Mouse (Mus musculus): ENCODE data around the gene Pla2g4c. TPM values are rescaled to one million over a fixed set of nuclear protein-coding genes. Genes with fewer than 3 reads are reported as not detected.
"Not testable (repeated sequence)": the region's sequence is repeated elsewhere in the genome, so short reads cannot be mapped to it uniquely, and the experiment has no call there.

Gene Pla2g4c
- total RNA-seq (2022) = under 1 TPM; 0.16 to 0.59 (median 0.42) TPM

DNA sequence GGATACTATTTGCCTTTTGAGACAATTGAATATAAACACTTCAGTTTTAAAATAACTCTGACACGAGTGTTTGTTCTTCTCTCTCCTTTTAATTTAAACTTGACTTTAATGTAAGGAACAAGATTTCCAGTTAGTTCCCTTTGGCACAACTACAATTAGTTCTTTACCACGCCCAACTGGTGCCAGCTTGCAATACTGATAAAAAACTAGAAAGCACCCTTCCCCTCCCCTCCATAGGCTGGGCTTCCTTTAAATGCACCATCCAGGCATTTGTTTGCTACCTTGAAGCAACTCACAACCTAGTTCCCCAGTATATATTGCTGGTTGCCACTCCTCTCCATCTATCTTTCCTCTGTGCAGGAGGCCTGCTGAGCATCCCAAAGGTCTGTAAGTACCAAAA lies at the start of gene Pla2g4c:
Gene Pla2g4c (plus strand): TSS at position 340 of the 400 bp plus-strand sequence.
- no peak for DNase-seq (ENCODE audit: low spot score in 2 of 2)

DNA sequence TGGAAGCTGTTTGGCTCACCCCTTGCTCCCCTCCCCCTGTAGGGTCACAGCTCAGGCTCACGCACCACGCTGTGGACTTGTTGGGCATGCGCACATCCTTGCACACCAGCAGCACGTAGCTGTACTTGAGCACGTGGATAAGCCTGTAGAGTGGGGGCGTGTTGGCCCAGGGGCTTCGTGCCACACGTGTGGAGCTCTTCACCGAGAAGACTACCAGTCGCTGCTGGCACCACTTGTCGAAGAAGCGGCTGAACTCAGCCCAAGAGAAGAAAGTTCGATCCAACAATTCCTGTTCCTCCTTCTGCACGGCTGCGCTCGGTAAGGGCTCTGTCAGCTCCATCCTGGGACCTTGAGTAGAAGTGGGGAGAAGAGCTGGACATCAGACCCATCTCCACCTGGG lies 47.4 kb upstream of the Pla2g4c start, which contains the start of gene Lig1:
Gene Lig1 (plus strand): TSS at position 203 of the 400 bp plus-strand sequence.
- DNase-seq (ENCODE audit: low spot score in 2 of 2) = no peak

DNA sequence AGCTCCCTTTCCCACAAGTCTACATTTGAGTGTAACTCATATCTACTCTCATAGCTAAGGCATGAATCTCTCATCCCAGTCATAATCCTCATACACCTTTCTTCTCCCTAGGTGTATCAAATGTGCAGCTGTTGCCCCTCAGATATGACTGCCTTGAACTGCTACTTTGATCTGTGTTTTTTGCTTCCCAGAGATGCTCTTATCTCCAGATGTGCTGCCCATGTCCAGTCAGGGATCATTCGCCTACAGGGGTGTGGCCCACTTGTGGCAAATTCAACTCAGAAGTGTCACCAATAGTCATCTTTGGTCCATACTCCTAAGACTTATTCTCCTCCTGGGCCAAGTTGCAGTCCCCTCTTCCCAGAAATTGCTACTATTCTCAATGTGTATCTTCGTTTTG lies 46.6 kb upstream of the Pla2g4c start:
- DNase-seq (ENCODE audit: low spot score in 2 of 2) = no peak

GRCm38 (mm10) chr7:13278308-13278891 lies 46.1 kb upstream of the Pla2g4c start, which contains the start of gene Zswim9:
TSS of gene Zswim9 (minus strand) at chr7:13278721.
- DNase-seq (ENCODE audit: low spot score in 2 of 2) = peak; percentile 91

GRCm38 (mm10) chr7:13278957-13279356 lies 45.5 kb upstream of the Pla2g4c start:
- not testable (repeated sequence) for DNase-seq (ENCODE audit: low spot score in 2 of 2)

DNA sequence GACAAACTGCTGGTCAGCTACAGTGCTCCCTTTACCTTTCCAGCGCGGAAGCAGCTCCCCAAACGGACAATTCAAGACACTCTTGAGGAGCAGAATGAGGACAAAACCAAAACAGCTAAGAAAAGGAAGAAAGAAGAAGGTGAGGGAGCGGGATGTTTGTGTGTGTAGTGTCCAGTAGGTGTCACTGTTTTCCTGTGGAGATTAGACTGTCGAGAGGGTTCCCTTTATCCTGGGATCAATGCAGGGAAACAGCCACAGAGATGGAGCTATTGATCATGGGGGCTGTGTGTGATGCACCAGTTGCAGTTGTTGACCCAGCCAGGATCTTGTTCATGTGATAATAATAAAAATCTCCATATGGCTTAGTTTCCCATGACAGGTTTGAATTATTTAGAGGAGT lies 35.8 kb upstream of the Pla2g4c start:
- DNase-seq (ENCODE audit: low spot score in 2 of 2) = no peak

- no peak for DNase-seq (ENCODE audit: low spot score in 2 of 2)
Observed at GRCm38 (mm10) chr7:13290041-13290675, 34.3 kb upstream of the Pla2g4c start.

DNA sequence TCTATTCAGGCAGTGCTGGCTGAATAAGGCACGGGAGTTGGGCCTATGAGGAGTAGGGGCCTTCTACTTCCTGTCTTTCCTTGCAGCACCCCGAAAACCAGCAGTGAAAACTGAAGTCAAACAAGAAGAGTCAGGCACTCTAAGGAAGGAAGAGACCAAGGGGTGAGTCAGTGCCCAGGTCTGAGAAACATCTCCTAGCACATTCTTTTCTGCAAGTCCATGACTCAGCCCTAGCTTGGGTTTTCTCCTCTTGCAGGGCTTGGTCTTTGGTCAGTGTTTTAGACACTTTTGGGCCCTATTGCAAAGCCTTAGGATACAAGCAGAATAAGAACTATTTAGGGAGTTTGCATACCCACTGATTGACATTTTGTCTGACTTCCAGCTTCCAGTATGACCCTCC lies 33.1 kb upstream of the Pla2g4c start:
- DNase-seq (ENCODE audit: low spot score in 2 of 2) = no peak

GRCm38 (mm10) chr7:13293878-13294855 lies 30.3 kb upstream of the Pla2g4c start:
- DNase-seq (ENCODE audit: low spot score in 2 of 2) = no peak

DNA sequence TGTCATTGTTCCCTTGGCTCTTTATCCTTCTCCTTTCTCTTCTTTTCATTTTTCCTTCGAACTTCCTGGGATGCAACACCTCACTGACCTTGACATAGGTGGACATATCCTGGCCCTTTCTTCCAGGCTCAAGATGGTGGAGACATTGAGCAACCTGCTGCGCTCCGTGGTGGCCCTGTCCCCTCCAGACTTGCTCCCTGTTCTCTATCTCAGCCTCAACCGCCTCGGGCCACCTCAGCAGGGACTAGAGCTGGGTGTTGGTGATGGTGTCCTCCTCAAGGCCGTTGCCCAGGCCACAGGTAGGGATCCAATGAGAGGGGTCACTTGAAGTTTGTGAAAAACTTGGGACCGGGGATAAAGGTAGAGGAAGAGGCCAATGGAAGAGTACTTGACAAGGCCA lies 29.2 kb upstream of the Pla2g4c start:
- no peak for DNase-seq (ENCODE audit: low spot score in 2 of 2)

- no peak for DNase-seq (ENCODE audit: low spot score in 2 of 2)
Observed at GRCm38 (mm10) chr7:13297636-13298035, 26.8 kb upstream of the Pla2g4c start.

GRCm38 (mm10) chr7:13298821-13299220 lies 25.6 kb upstream of the Pla2g4c start:
- DNase-seq (ENCODE audit: low spot score in 2 of 2) = no peak

GRCm38 (mm10) chr7:13301643-13302042 lies 22.8 kb upstream of the Pla2g4c start:
- no peak for DNase-seq (ENCODE audit: low spot score in 2 of 2)

DNA sequence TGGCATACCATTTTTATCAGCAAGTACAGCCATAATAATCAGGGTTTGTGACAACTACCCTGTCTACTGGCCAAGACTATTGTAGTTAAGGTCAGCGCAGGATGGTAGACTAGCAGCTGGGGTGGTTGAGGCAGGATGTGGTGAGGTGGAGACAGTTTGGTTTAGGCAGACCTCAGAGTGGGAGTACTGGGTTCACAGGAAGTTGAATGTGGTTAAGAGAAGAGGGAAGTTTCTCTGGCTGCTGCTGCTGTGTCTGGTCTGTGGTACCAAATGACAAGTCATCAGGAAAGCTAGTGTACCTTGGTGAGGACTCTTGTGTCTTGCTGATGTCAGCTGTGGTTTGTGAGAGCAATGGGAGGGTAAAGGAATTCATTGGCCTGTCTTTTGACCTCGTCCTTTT lies 21.7 kb upstream of the Pla2g4c start:
- no peak for DNase-seq (ENCODE audit: low spot score in 2 of 2)

DNA sequence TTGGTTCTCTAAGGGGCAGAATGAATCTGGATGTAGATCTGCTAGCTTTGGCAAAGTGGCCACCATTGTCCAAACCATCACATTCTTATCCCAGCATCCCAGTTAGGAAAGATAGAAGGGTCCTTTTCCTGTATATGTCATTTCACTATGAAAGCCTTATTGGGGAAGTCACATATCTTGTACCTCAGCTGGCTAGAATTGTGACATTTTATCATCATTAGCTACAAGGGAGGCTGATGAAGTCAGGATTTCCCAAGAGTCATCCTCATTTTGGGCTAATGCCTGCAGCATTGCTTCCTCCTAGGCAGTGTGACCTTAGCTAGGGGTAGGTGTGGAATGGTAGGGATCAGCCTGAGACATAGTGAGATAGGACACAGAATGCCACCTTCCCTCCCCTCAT lies 21.1 kb upstream of the Pla2g4c start:
- DNase-seq (ENCODE audit: low spot score in 2 of 2) = no peak

- DNase-seq (ENCODE audit: low spot score in 2 of 2) = no peak
Observed at GRCm38 (mm10) chr7:13309407-13309806, 15.0 kb upstream of the Pla2g4c start.

DNA sequence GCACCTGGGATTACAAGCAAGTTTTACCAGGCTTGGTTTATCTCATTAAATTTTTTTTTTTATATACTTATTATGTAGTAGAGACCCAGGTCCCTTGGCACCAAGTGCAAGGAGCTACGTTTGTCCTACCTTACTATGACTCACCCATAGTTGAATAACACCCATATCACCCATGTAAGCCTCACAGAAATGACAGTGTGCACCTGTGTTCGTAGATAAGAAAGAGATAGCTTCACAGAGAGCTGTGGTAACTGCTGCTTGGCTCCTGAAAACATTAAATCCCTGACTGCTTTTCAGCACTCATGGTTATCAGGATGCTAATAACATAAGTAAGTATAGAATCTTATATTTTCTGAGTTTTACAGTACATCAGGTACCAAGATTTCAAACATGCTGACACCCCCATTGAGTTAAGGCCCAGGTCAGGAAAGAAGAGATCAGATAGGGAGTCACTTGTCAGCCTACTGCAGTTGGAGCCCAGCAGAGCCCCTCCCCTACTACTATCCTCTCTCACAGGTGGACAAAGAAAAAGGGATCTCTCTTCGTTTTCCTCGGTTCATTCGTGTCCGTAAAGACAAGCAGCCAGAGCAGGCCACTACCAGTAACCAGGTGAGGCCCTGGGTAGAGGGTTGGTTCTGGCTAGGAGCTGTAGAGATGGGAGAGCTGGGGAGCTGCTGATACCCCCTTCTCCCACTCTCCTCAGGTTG lies 13.8 kb upstream of the Pla2g4c start:
- no peak for DNase-seq (ENCODE audit: low spot score in 2 of 2)

GRCm38 (mm10) chr7:13311401-13311800 lies 13.1 kb upstream of the Pla2g4c start:
- DNase-seq (ENCODE audit: low spot score in 2 of 2) = no peak

DNA sequence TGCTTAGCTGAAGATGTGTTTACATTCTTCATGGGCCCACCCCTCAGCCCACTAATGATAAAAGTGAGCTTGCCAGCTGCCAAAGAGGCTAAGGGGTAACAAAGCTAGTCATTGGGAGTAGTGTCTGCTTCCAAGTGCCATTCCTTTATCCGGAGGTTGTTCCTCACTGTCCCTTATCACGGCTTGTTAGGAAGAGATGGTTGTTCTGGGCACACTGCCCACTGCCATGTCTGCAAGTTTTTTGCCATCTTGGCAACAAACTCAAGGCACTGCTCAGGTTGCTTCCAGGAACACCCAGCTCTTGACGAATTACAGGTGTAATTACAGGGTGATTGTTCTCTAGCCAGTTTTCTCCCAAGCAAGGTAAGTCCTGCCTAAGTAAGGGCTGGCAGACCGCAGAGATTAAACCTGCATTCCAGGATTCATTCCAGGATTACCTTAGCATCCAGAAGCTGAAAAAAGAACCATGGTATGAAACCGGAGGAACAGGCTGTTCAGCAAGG lies 10.3 kb upstream of the Pla2g4c start:
- DNase-seq (ENCODE audit: low spot score in 2 of 2) = no peak

DNA sequence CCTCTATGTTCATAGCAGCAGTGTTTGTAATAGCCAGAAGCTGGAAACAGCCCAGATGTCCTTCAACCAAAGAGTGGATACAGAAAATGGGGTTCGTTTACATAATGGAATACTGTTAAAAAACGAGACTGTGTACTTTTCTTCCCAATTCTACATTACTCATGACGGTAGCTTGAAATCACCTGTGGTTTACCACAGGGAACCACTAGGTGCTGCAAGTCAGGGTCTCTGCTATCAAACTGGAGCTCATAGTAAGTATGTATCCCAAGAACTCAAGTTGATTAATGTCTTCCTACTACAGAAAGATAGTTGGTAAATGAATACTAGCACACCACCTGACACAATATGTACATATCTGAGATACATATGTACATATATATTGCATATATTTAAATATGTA lies 3.0 kb upstream of the Pla2g4c start:
- DNase-seq (ENCODE audit: low spot score in 2 of 2) = no peak

DNA sequence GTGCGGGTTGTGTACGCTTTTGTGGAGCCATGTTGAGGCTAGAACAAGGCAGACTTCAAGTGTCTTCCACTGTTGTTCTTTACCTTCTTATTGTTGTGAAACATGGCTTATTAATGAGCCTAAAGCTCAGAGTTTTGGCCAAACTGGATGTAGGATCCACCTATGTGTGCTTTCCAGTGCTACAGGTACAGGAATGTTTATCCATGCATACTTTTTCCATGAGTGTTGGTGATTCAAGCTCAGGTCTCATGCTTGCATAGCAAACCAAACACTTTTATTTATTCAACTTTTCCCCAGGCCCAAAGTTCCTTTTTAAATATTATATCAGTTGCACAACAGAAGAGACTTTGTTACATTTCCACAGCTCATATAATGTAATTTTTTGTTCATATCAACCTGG lies 6.1 kb downstream of the Pla2g4c start:
- no peak for DNase-seq (ENCODE audit: low spot score in 2 of 2)
